Mouse (Mus musculus) bone marrow macrophage, adult 2 months (primary cell): ENCODE measurements around the gene Pelo.

Source experiments
- CTCF ChIP-seq: IDR thresholded peaks from 2 replicates; pipeline ENCODE4 v1.5.1; 2012; ENCODE audit warnings: low read depth, mild to moderate bottlenecking, low read length, moderate library complexity
- POLR2A ChIP-seq: IDR thresholded peaks from 2 replicates; pipeline ENCODE4 v1.6.1; 2012; ENCODE audit warnings: mild to moderate bottlenecking, low read depth, low read length, borderline replicate concordance

- no peak for TF ChIP-seq CTCF
- TF ChIP-seq POLR2A = no peak
Observed at GRCm38 (mm10) chr13:115067968-115068330, 22.0 kb downstream of the Pelo start.
